Mouse (Mus musculus) gonadal fat pad, adult 2 months (tissue): ENCODE measurements around the gene Car14. TPM values are rescaled to one million over a fixed set of nuclear protein-coding genes. Genes with fewer than 3 reads are reported as not detected.
"Not testable (repeated sequence)": the region's sequence is repeated elsewhere in the genome, so short reads cannot be mapped to it uniquely, and the experiment has no call there.

Experiments
- DNase-seq: peaks from one replicate; pipeline ENCODE4 v3.0.0-alpha.2; 2012; ENCODE audit warnings: low read depth
- polyA plus RNA-seq: library from polyadenylated mRNA; depleted of rRNA; stranded (reverse); fragments of >200 nt; gene quantifications from 2 replicates; pipeline ENCODE4 v1.2.3, GENCODE M21; 2012; rRNA removed

The Car14 gene
- 12.9 and 14.1 TPM in 2 replicates for polyA plus RNA-seq

DNA sequence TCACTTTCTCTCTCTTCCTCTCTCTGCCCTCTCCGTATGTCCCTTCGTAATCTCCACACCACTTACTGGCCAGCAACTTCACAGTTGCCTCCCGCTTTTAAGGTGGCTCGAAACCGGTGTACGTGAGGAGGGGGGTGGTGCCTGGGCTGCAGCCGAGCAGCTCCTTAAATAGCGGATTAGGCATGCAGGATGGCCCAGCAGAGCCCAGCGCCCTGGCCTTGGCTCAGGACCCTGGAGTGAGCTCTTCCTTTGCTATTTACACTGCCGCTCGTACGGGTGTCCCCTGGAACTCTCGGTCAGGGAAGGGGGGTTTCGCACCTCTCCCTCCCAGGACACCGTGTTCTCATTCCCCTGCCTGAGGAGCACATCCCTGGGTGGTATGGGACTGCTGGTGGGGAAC, at the start of gene Car14:
Gene Car14 (minus strand): TSS at position 124 of the 400 bp plus-strand sequence.
- DNase-seq: no peak

DNA sequence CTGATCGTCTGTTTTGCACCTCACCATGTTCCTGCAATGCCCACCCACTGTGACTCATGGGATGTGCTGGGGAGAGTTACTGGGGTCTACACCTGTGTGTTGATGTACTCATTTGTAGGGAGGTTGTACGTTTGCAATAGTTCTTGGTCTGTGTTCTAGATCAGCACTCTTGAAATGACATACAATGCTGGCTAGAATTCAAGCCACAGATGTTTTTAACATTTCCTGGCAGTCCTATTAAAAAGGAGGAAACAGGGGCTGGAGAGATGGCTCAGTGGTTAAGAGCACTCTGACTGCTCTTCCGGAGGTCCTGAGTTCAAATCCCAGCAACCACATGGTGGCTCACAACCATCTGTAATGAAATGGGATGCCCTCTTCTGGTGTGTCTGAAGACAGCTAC, 49.0 kb upstream of the Car14 start:
- DNase-seq: no peak

DNA sequence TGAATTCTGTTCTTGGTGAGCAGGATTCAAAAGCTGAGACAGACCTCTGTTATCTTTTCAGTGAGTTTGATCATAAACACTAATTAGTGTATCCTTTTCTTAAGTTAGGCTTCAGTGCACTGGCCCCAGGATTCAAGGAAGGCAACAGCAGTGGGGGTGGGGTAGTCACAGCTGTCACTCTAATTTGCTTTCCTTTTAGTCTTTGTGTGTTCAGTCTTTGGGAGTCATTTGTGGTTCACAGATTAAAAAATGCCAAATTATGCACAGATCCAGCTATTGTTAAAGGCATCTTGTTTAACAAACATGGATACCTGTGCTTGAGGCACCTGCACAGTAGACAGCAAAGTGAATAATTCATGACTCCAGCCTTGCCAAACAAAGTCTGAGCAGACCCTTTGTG, 48.5 kb upstream of the Car14 start:
- no peak for DNase-seq

DNA sequence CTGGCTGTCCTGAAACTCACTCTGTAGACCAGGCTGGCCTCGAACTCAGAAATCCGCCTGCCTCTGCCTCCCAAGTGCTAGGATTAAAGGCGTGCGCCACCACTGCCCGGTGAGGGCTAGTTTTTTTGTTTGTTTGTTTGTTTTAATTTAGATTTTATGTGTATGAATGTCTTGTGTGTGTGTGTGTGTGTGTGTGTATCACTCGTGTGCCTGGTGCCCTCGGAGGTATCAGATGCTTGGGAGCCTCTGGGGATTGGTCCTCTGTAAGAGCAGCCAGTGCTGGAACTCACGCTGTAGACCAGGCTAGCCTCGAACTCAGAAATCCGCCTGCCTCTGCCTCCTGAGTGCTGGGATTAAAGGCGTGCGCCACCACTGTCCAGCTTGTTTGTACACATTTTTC, 47.1 kb upstream of the Car14 start:
- DNase-seq: not testable (repeated sequence)

DNA sequence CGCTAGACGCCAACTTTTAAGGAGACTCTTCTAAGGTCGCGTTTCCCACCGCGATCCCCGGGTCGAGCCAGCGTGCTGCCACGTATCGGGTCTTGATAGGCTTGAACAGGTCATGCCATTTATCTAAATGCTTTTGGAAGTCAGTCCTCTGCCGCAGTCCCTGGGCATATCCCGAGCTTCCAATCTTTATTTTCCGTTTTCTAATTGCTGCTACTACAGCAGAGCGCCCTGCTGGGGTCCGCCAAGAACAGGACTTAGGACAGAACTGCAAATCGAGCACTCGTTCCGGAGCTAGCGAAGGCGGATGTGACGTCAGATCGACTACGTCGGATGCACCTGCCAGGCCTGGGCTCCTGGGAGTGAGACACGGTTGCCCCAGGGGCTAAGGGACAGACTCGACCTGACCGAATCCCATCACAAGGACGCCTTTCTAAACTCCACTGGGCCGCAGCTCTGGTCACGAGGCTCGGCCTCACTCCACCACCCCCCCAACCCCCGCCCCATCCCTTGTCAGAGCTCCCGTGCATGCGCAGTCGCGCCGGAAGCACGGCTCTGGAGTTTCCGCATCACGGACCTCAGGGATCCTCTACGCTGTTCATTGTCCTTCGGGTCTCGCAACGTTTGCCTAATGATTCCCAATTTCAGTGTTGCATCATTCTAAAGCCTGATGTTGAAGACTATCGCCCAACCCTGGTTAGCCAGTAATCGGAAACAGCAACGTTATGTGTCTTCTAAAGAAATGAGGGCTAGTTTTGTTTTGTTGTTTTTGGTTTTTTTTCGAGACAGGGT, 46.5 kb upstream of the Car14 start:
- DNase-seq: peak; percentile 63

DNA sequence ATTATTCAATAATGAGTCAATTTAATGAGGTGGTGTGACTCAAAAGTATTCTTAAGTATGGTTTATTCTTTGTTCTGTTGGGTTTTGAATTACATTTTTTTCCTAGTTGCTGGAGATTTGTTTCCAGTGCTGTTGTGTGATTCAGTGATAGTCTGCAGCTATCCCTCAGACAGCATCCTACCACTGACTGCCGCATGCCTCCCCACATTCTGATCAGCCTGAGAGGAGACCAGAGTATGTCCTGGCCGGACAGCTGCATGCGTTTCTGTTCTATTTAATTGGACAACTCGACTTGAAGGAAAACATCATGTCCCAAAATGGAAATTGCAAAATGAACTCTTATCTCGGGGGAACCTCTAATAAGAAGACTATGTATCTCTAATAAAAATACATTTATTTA, 43.8 kb upstream of the Car14 start:
- DNase-seq: no peak

DNA sequence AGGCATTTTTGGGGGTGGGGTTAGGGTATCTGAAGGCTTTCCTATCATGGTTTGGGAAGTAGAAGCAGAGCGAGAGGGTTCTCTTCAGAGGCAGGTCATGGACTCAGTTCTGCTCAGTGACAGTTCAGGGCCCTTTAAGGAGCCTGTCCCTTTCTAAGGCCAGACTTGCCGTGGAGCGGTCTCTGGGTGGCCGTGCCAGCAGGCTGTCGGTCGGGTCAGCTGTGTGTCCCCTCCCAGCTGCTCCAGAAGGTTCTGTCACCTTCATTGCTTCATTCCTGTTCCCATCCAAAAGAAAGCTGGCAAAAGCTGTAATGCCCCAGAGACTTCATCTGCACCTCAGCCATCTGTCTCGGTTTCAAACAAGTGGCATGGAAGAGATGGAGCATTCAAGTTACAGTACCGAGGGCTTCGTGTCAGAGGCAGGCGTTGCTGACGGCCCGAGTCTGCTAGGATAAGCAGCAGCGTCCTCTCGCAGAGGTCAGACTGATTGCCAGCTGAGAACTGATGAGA, 41.3 kb upstream of the Car14 start:
- no peak for DNase-seq

DNA sequence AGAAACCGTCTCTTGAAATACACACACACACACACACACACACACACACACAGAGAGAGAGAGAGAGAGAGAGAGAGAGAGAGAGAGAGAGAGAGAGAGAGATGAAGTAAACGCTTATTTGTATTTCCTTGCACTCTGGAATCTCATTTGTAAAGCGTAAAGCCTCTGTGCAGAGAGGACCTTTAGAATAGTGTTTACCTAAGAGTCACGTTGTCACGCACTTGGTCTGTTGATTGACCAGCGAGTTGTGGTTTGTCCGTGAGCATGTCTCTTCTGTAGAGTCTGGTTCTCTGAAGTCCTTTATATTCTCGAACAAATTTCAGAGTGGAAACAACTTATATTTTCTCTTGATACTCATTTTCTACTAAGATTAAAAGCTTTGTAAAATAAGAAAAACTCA, 40.3 kb upstream of the Car14 start:
- DNase-seq: no peak

DNA sequence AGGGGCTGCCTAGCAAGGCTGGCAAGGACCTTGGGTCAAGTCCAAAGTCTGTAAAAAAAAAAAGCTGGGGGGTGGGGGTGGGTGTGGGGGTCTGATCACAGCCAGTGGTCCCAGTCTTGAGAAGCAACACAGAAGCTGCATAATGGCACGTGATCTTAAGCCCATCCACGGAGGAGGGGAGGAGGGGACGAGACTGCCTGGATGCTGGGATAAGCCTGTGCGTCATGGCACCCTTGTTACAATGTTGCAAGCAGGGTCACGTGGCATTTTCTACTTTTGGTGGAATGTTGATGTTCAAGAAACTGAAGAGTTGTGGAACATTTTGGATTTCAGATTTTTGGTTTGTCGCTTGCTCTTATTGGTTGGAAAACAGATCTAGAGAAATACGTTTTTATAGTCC, 38.7 kb upstream of the Car14 start:
- no peak for DNase-seq

DNA sequence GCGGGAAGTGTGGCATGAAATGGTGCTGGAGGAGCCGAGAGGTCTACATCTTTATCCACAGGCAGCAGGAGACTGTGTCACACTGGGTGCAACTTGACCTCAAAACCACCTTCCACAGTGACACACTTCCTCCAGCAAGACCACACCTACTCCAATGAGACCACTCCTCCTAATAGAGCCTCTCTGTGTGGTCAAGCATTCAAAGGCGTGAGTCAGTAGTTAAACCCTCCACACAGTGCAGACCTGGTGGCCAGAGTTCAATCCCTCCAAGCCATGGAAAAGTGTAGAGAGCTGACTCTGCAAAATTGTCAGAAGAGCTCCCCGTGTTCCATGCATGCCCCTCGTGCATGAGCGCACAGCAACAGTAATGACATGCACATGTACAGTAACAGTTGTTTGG, 38.3 kb upstream of the Car14 start:
- no peak for DNase-seq

DNA sequence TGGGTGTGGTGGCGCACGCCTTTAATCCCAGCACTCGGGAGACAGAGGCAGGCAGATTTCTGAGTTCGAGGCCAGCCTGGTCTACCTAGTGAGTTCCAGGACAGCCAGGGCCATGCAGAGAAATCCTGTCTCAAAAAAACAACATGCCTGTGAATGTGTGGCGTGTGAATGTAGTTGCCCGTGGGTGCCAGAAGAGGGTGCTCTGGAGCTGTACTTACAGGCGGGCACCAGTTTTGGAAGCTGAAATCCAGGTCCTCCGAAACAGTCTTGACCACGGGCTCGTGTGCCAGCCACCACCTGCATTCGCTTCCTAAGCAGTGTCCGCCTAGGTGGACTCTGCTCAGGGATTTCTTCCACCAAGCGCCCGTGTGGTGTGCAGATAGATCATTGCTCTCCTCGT, 34.3 kb upstream of the Car14 start:
- DNase-seq: no peak

DNA sequence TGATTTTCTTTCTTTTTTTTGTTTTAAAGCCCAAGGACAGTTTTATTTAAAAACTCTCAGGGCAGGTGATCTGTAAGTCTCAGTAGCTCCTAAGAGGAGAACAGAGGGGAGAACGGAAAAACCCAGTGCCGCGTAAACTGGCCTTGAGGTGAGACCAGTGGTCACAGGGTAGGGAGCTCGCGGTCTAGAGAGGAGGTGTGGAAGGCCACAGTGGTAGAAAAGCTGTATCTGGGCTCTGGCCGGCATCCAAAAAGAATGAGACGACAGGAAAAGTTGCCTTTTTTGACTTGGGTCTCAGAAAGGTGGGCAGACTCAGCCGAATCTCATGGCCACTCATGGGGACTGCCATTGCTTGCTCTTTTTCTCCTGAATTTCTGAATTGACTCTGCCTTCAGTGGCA, 33.7 kb upstream of the Car14 start:
- DNase-seq: no peak

DNA sequence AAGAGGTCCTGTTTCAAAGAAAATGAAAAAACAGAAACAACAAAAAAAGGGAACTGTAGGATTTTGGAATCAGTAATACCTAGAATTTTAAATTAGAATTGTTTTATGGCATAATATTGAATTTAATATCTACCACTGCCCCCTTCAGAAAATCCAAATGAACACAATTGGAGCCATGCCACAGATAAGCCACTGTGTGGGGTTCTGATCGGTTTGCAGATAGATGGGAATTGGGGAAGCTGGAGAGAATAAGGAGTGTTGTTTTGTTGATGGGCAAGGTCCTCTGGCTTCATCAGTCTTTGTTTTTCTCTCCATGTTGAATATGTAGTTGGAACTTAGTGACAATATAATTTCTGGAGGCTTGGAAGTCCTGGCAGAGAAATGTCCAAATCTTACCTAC, 30.0 kb upstream of the Car14 start:
- no peak for DNase-seq

DNA sequence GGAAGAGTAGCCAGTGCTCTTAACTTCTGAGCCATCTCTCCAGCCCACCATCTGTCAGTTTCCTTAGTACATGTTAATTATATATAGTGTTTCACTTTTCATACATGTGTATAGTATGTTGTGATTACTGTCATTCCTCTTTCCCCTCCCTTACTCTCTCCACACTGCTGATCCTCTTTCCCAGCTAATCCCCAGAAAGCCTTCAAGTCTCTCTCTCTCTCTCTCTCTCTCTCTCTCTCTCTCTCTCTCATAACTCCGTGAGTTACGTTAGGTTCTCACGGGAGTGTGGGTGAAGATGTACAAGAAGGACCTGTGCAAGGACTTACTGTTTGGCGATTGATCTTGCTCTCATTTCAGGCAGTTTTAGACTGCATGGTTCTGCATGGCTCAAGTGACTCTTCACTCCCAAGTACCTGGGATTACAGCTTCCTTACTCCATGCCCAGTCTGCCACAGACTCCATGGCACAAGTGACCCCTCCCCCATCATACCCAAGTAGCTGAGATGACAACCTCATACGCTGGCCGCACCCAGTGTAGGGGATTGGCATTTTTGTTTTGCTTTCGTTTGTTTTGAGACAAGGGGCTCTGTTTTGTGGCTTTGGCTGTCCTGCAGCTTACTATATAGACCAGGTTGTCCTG, 28.7 kb upstream of the Car14 start:
- no peak for DNase-seq

DNA sequence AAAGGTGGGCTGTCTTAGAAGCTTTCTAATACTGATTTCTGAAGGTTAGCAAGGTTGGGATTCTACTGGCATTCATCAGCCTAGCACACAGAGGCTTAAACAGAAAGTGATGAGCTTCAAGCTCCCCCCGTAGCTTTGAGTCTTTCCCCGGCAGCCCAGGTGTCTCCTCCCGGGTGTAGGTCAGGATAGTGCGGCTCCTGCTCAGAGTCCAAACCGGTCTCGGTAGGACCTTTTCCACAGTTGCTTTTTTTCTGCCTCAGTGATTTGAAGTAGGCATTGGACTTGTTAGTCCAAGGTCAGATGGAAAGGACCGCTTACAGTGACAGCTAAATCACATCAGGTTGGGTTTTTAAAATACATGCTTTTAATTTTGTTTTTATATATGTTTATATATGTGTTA, 28.1 kb upstream of the Car14 start:
- no peak for DNase-seq

DNA sequence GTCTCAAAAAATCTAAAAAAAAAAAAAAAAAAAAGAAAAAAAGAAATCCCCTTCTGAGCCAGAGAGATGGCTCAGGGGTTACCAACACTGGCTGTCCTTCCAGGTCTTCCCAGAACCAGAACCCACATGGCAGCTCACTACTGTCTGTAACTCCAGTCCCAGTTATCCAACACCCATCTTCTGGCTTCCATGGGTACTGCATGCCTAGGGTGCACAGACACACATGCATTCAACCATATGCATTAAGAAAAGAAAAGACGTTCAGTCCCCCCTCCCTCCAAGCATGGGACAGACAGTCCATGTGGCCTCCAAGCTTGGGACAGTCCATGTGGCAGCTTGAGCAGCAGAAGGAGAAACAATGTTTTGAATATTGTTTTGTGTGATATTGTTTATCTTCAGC, 27.7 kb upstream of the Car14 start:
- no peak for DNase-seq

DNA sequence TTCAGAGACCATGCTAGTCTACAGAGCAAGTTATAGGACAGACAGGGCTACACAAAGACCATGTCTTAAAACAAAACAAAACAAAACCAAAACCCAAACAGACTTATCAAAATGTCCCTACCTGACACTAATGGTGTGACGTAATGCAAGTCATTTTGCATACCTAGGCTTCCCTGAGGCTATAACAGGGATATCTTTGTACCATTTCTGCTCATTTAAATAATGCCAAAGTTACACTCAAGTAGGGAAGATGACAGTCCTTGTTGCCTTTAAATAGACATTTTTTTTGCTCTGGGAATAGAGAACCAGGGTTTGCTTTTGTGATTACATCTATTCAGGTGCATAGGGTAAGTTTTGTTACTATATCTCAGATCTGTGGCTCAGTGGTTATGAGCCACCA, 27.0 kb upstream of the Car14 start:
- no peak for DNase-seq

DNA sequence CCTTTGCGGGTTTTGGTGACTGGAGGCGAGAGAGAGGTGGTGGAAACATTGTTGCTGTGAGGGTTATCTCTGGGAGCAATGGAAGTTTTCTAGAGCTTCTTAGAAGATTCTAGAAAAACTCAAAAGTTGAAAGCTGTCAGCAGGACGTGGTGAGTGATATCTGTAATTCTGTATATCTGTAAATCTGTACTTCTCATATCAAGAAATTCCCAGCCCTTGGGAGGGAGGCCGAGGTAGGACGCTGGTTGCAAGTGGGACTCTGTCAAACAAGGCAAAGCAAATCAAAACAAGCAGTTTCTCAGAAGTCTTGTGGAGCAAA, 25.9 kb upstream of the Car14 start:
- DNase-seq: no peak

DNA sequence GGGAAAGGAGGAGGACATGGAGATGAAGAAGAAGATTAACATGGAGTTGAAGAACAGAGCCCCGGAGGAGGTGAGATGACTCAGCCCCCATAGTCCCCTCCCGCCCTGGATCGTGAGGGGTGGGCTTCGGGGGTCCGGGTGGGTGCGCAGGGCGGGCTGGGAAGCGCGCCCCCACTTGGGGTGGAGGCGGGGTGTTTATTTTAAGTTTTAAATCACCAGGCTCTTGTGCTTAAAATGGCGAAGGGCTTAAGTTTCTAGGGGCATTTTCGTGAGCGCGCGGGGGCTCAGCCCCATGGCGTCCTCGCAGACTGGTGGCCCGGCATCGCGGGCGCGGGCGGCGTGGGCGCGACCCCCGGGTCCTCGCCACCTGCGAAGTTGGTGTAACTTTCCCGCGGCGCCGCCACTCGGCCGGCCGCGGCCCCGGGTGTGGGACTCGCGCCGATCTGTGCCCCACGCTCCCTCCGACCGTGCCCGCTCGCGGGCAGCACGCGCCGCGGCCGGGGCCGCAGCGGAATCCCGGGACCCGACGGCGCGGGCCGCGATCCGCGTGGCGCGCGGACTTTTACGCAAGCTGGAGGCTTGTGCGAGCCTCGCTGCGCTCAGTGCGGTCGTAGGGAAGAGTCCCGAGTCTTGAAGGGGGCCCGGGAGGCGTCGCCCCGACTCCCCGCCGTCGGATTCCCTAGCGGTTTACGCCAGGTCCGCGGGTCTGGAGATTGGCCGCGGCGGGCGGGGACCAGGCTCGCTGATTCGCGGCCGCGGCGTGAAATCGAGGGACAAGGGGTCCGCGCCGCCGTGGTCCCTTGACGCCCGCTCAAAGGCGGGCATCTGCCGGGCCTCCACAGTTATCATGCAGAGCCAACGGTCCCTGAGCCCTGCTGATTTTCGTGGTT, 25.3 kb upstream of the Car14 start:
- DNase-seq: no peak

DNA sequence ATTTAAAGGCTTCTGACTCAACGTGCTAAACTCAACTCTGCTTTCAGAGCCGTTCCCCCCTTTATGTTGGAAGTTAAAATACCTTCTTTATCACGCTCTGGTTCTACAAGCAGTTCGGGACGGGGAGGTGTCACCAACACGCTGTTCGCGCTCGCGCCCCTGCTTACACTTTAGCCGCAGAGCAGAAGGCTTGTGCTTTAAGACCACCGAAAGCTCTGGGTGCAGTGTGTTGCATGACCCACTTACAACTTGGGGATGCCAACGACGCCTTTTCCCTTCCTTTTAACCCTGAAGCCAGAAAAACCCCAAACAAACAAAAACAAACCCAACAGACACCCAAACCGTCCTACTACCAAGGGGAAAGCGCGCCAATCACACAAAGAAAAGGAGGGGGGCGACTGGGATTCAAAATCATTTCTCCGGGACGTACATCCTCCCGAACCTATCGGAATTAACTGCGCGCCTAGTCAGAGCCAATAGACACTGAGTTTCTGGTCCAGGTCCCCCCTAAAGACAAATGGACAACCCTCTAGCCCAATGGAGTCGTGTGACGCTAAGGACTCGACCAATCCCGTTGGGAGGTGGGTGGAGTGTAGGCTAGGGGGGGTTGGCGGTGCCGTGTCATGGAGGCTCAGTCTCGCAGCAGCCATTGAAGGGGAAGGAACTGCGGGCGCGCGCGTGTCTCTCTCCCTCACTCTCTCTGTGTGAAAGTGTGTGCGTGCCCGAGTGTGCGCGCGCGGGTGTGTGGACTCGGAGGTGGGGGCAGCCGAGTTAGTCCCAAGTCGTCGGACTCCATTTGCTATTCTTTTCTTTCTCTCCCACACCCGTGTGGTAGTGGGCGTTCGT, 24.4 kb upstream of the Car14 start, which contains the start of gene Anp32e:
Gene Anp32e (plus strand): TSS at position 589 of the 846 bp plus-strand sequence.
- DNase-seq: peak; percentile 97

DNA sequence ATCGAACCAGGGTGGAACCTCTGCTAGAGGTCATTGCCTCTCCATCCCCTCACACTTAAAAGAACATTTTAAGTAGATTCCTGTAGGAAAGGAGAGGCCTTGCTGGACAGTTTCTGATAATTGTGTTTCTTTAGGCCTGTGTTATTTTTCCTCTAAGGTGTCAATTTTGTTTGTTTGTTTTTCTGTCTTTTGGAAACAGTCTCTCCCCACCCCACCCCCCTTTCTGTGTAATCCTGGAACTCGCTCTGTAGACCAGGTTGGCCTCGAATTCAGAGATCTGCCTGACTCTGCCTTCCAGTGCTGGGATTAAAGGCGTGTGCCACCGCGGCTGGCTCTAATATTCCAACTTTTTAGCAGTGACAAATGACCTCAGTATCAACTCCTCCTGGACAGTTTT, 23.8 kb upstream of the Car14 start:
- no peak for DNase-seq

DNA sequence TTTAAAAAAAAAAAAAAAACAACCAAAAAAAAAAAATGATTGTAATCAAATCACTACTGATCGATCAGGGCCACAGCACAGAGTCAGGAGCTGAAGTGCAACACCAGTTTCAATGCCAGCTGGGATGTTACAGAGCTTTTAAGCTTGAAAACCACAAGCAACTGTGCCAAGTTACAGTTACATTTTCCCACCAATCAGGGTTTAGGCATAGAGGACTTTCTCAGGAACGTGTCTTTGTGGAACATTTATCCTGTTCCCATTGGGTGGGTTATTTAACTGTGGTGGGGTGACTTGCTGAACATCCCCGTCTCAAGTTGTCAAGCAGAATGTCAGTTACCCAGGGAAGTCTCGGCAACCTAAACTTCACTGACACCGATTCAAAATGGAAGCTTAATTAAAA, 20.6 kb upstream of the Car14 start:
- no peak for DNase-seq
